Mouse (Mus musculus) kidney, adult 2 months (tissue): ENCODE data around the gene Magi2. TPM values are rescaled to one million over a fixed set of nuclear protein-coding genes. Genes with fewer than 3 reads are reported as not detected.

Source experiments
- DNase-seq: peaks from one replicate; pipeline ENCODE4 v3.0.0; 2021
- H3K27ac ChIP-seq: fragments of 200-500 bp; 2 replicates; pipeline ENCODE4 v1.5.1; 2012; ENCODE audit warnings: low read depth, low read length, control low read depth, inconsistent platforms; ENCODE audit not compliant: insufficient read depth
- H3K27me3 ChIP-seq: fragments of 200-500 bp; replicated peaks from 2 replicates; pipeline ENCODE4 v1.6.1; 2012; ENCODE audit warnings: mild to moderate bottlenecking, moderate library complexity, low read length, inconsistent platforms; ENCODE audit not compliant: control insufficient read depth, insufficient read depth
- H3K36me3 ChIP-seq: fragments of 200-500 bp; 2 replicates; pipeline ENCODE4 v1.6.1; 2012; ENCODE audit warnings: mild to moderate bottlenecking, moderate library complexity, low read length, inconsistent platforms; ENCODE audit not compliant: control insufficient read depth, insufficient read depth
- H3K4me1 ChIP-seq: fragments of 200-500 bp; 2 replicates; pipeline ENCODE4 v1.6.1; 2011; ENCODE audit warnings: low read length; ENCODE audit not compliant: control insufficient read depth, insufficient read depth
- H3K4me3 ChIP-seq: fragments of 200-500 bp; 2 replicates; pipeline ENCODE4 v1.5.1; 2011; ENCODE audit warnings: mild to moderate bottlenecking, low read depth, low read length, control low read depth; ENCODE audit not compliant: insufficient read depth
- CTCF ChIP-seq: fragments of 200-500 bp; conservative IDR thresholded peaks from 2 replicates; pipeline ENCODE4 v1.5.1; 2011; ENCODE audit warnings: low read depth, mild to moderate bottlenecking, control low read depth, low read length, moderate library complexity, mixed read lengths; ENCODE audit not compliant: insufficient read depth, insufficient read length
- POLR2A ChIP-seq: fragments of 200-500 bp; IDR thresholded peaks from one replicate; pipeline ENCODE4 v1.6.1; 2011; ENCODE audit warnings: low read depth, low read length, control low read depth
- WGBS: fragments of 180-500 bp; shearing (Covaris S2); methylation state at CpG from one replicate; pipeline ENCODE4 v1.1.7; 2018; 5-methylcytosine and 5-hydroxymethylcytosine counted together
- polyA plus RNA-seq: library from polyadenylated mRNA; depleted of rRNA; stranded (reverse); fragments of >200 nt; gene quantifications from 2 replicates; pipeline ENCODE4 v1.2.3, GENCODE M21; 2012

The Magi2 gene
- polyA plus RNA-seq, 1 experiment = 6.1 TPM

DNA sequence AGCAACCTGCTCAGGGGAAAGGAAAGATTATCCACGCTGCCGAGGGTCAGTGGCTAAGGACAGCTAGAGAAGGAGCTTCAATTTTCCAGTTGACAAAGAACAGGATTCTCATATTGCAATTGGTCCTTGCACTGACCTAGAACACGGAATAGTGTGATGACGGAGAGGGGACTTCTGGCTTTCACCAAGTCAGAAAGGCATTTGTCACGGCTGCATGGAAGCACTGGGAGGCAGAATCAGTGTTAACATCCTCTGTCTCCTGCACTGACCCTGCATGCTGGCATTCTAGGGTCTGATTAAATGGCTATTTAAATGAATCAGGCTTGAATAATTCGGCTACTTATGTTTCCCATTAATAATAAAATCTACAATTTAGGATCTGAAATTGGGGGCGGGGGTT is 1455.4 kb downstream of the Magi2 start:
- DNase-seq = no peak
- TF ChIP-seq CTCF (no peak), POLR2A (no peak)
- H3K27me3 ChIP-seq = no peaks in the 10 kb centered on the region
- 62% methylated on average over 7 of the region's 7 CpGs for WGBS
- H3K27ac ChIP-seq = no peak overlapping the region
- H3K4me1 ChIP-seq = no peaks in the 10 kb centered on the region
- H3K36me3 ChIP-seq = no peaks in the 10 kb centered on the region
- H3K4me3 ChIP-seq = no peak overlapping the region

DNA sequence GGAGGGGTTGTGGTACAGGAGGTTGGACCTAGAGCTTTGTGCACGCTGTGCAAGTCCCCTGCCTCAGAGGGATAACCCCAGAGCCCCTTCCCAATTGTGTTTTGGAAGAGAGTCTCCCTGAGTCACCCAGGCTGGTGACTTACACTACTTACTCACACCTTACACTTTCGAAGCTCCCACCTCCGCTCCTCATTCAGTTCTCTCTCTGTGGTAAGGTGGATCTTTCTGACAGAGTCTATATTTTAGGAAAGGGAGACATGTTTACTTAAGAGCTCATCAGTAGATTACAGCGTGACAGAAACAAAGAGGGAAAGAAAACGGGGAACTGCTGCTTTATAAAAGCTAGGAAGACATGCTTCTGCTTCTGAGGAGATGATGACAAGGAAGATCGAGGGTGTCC is 1457.3 kb downstream of the Magi2 start:
- WGBS = 69% methylated on average over 6 of the region's 6 CpGs
- Histone ChIP-seq H3K27ac (no peak overlapping the region), H3K27me3 (no peaks in the 10 kb centered on the region), H3K4me3 (no peak overlapping the region), H3K36me3 (no peaks in the 10 kb centered on the region), H3K4me1 (no peaks in the 10 kb centered on the region)
- no peak for TF ChIP-seq CTCF
- no peak for TF ChIP-seq POLR2A
- DNase-seq = no peak

DNA sequence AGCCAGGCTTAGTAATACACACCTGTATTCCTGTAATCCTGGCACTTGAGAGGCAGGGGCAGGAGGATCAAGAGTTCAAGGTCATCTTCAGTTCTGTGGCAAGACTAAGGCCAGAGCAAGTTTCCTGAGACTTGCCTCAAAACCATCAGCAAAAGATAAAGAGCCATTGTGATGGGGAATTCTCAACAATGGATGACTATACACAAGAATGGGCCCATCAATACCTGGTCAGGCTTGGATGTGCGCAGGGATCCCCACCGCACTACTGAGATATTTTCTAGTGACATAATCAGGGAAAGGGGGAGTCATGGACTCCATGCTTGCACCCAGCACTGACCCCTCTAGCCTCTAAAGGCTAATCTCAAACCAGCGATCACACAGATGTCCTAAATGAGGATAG is 1465.4 kb downstream of the Magi2 start:
- Histone ChIP-seq H3K27ac (no peak overlapping the region), H3K4me1 (no peaks in the 10 kb centered on the region)
- 96% methylated on average over 3 of the region's 3 CpGs for WGBS

DNA sequence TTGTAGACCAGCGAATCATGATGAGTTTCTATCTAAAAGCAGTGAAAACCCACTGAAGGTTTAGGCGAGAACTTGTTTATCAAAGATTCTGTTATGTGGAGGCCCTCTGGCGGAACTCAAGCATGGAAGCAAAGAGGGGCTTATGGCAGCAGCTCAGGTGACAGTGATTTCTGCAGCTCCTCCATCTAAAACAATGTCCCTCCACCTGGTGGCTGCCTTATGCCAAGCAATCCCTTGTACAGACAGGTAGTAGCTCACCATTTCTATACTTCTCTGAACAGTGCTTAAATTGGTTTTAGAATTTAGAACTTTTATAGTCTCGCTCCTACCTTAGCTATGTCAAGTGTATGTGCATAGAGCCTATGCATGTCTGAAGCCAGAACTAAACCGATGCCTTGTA is 1472.3 kb downstream of the Magi2 start:
- TF ChIP-seq POLR2A (no peak), CTCF (no peak)
- DNase-seq = no peak
- Histone ChIP-seq H3K27ac (no peak overlapping the region), H3K27me3 (no peaks in the 10 kb centered on the region), H3K4me3 (no peak overlapping the region), H3K36me3 (no peaks in the 10 kb centered on the region), H3K4me1 (no peaks in the 10 kb centered on the region)
- WGBS = 88% methylated on average over 5 of the region's 5 CpGs

More for the DNA sequence above, 1465.4 kb downstream of the Magi2 start:
- Histone ChIP-seq H3K36me3 (no peaks in the 10 kb centered on the region), H3K27me3 (no peaks in the 10 kb centered on the region), H3K4me3 (no peak overlapping the region)
- TF ChIP-seq POLR2A (no peak), CTCF (no peak)
- DNase-seq = no peak

DNA sequence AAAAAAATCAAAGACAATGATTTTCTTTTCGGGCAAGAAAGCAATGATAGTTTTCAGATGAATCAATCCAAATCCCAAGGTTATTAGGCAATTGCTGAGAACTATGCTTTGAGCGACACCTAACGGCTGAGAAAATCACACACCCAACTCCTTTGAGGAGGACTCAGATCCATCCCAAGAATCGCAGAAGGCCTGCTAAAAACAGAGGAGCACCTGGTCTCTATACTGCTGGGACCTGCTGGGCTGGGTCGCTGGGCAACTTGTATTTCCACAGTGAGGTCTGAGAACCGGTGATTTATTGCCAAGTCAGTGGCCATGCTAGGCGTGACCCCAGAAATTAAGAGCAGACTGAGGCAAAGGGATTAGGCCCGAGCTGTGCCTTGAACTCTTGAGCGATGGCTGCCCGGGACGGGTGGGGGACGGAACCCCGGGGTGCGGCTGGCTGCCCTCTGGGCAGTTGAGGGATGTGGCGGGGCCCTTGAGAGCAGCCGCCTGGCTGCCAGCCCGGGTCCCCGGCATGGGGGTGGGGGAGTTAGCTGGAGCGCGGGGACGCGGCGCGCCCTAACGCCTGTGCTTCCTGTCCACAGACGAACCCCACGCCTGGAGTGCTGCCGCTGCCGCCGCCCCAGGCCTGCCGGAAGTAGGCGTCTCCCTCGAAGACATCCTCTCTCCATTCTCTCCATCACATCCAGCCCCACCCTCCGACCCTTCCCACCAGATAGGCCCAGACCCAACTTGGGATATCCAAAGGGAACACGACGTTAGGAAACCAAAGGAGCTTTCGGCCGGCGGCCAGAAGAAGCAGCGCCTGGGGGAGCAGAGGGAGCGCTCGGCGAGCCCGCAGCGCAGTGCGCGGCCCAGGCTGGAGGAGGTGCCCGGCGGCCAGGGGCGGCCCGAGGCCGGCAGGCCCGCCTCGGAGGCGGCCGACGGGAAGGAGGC is 1474.9 kb downstream of the Magi2 start:
- DNase-seq = peak; percentile 90
- TF ChIP-seq CTCF (peak; percentile 62), POLR2A (no peak)
- H3K36me3 ChIP-seq = no peaks in the 10 kb centered on the region
- H3K27me3 ChIP-seq = no peaks in the 10 kb centered on the region
- under 1% methylated on average over 48 of the region's 57 CpGs for WGBS
- H3K4me3 ChIP-seq = peak overlapping the region; percentile 60
- peak overlapping the region; percentile 28; the same call in 1 of the 2 replicates for H3K27ac ChIP-seq
- no peaks in the 10 kb centered on the region for H3K4me1 ChIP-seq

DNA sequence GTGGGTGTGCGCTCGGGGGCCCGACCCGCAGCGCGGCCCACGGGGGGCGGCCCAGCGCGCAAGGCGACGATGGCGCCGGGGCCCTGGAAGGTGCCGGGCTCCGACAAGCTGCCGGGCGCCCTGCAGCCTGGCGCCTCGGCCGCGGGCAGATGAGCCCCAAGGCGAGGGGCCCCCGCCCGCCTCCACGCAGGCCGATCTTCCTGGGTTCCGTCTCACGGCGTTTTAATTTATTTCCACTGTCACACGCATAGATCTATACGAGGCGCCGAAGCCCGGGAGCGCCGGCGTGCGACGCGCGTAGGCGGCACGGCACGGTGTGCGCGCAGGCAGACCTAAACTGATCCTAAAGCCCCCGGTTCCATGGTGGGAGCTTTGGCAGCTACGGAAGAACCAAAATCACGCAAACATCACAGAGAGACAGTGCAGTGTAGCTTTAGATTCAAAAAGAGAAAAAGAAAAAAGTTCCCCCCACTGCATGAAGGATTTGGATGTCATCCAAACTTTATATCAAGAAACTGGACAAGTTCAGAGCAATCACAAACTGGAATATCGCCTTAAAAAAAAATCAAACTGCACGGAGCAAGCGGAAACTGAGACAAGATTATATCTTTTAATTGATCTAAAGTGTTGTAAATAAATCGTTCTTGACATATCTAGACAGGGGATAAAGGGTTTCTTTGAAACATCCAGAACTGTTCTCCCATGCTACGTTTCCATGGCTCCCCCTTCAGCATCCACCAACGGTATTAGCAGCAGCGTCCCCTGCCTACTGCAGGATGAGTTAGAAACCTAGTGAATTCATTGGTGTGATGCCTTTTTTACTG is 1475.9 kb downstream of the Magi2 start:
- peak; percentile 10 for DNase-seq
- 2% methylated on average over 56 of the region's 57 CpGs for WGBS
- no peak overlapping the region for H3K27ac ChIP-seq

DNA sequence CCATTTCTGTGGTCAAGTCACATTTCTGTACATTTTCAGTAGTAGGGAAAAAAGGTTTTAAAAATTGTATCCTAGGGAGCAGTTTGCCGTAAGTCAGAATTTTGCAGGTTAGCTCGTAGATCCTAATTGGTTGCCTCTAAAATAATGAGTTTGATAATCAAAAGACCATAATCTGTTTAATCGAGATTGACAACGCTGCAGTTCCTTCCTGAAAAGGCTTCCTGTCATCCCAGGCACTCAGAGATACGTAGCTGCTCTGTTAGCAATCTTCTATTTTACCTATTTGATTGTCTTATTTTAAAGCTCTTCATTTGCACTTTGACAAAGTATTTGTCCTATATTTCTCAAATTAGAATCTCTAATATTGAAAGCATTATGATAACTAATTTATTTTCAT is 1476.5 kb downstream of the Magi2 start:
- no peak for TF ChIP-seq POLR2A
- DNase-seq = no peak
- Histone ChIP-seq H3K27ac (no peak overlapping the region), H3K4me1 (no peaks in the 10 kb centered on the region), H3K27me3 (no peaks in the 10 kb centered on the region), H3K4me3 (no peak overlapping the region), H3K36me3 (no peaks in the 10 kb centered on the region)
- WGBS = 80% methylated on average over 5 of the region's 5 CpGs

More for the DNA sequence above, 1475.9 kb downstream of the Magi2 start:
- Histone ChIP-seq H3K27me3 (no peaks in the 10 kb centered on the region), H3K4me3 (peak overlapping the region; percentile 60), H3K36me3 (no peaks in the 10 kb centered on the region), H3K4me1 (no peaks in the 10 kb centered on the region)
- TF ChIP-seq POLR2A = no peak
- TF ChIP-seq CTCF = no peak
